Mouse (Mus musculus): ENCODE measurements around the gene Nek4.

DNA sequence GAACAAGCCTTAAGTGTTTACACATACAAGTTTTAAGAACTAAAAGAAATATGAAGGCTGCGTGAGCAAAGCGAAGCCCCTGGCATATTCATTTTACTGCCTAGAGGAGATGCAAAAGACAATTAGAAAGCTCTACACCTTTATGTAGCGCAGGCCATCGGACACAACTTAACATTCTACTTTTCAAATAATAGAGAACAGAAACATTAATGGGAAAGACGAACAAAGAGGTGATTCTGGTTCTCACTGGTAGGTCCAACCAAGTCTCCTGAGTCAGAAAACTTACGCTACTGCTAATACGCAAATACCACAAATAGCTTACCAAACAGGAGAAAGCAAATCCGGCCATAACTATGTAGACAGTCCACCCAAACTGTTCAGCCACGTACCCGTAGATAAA lies 49.2 kb downstream of the Nek4 start:
- TF ChIP-seq FLI1 (IDR thresholded peaks at IDR 0.05; ENCODE audit: low read length): no peak
- no peak for TF ChIP-seq GATA1 (IDR thresholded peaks at IDR 0.05; ENCODE audit: borderline replicate concordance, low read length)
